Mouse (Mus musculus) cerebellum, adult 18-20 months (tissue): Measurements from ENCODE around the gene Rgs8.

Experiments
- DNase-seq, 2 experiments: peaks; one replicate each; pipeline ENCODE4 v3.0.0; 2021

The Rgs8 gene

GRCm38 (mm10) chr1:153708626-153709025 lies 55.8 kb downstream of the Rgs8 start:
- no peak for DNase-seq

DNA sequence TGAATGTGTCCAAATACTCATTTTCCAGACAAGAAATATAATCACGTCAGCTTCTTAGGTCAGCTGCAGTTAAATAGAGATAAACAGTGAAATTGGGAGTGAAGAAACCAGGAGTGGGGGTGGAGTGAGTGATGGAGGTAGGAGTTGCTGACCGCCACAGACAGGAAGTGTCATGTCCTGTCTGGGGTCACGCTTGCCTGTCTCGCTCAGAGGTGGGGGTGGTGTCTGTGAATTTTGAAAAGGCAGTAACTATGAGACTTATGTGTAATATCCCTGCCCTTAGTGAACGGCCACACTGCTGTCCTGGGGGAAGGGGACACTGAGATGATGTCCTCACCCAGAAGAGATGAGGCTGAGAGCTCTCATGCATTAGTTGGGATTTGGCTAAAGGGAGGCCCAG lies 56.6 kb downstream of the Rgs8 start:
- DNase-seq = no peak

DNA sequence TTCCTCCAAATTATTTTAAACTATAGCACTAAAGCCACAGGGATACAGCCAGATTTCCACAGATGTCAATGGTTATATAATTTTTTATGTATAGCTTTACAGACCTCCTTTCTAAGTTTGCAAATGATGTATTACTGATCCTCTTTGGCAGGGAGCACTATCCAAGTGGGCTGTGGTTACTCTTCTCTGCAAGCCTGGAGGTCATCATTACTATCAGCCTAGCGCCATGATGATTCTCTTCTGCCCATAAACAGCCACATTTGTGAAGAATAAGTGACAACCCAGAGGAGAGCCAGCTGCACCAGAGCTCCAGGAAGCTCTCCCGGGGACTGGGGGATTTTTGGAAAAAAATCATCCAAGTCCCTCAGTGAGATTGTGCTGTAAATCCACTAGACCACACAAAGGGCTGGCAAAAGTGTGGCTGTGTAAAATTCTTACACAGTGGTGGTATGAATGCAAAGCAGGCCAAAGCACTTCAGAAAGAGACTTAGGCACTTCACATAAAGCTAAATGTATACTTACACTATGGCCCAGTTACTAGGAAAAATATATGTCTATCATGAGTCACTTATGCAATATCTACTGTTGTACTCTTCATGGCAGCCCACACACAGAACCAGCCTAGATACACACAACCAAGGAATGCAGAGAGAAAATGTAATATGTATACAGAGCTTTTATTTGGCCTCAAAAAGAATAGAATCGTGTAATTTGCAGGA lies 58.9 kb downstream of the Rgs8 start:
- DNase-seq = no peak

DNA sequence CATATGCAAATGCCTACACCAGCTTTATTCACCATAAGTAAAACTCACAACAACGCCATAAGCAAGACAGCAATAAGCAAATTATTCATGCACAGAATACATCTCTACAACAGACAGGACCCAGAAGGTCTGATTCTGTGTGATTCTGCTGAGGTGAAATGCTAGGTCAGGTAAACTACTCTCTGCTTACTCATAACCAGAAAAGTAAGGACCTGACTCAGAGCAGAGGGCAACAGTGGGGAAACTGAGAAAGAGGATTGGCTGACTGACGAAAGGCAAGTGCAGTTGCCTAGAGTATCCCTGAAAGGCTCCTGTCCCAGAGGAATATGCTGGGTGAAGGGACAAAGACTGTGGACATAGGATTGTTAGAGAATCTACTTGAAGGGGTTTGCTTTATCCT lies 59.8 kb downstream of the Rgs8 start:
- no peak for DNase-seq

GRCm38 (mm10) chr1:153717990-153718389 lies 65.2 kb downstream of the Rgs8 start:
- DNase-seq = no peak

- no peak for DNase-seq
Measured at GRCm38 (mm10) chr1:153720935-153721334, 68.1 kb downstream of the Rgs8 start.

GRCm38 (mm10) chr1:153721565-153722310 lies 68.9 kb downstream of the Rgs8 start:
- DNase-seq = no peak

- no peak for DNase-seq
Measured at GRCm38 (mm10) chr1:153723426-153723825, 70.6 kb downstream of the Rgs8 start.

DNA sequence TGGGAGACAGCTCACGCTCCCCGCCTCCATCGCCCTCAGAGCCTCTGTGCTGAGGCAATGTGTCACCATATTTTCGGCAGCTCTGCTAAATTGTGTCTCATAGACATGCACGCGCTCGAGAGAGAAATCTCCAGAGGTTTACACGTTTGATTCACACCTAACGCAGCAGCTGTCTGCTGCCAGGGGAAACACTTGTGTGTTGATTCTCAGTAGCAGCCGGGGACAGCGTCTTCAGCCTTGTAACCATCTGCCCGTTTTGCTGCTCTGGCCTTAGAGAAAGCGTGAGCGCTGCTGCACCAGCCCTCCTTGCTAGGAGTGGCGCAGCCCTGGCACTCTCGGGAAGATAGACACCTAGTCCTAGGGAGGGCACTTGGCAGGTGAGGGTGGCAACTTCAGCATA lies 73.8 kb downstream of the Rgs8 start:
- no peak for DNase-seq

DNA sequence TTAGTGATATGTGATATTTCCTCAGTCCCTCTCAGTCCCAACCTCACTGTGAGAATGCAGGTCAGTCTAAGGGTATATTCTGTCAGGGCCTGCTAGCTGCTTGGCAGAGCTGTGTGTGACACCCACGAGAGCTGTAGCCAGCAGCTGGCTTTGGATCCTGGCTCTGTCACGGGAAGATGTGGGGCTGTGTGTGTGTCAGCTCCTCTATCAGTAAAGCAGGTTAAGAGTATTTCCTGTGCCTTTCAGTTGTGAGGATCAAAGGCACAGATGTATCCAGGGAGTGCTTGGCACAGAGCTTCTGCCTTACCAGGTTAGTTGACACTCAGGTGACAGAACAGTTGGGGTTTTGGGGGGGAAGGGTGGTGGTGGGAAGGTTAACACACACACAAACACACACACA lies 77.0 kb downstream of the Rgs8 start:
- DNase-seq = no peak

DNA sequence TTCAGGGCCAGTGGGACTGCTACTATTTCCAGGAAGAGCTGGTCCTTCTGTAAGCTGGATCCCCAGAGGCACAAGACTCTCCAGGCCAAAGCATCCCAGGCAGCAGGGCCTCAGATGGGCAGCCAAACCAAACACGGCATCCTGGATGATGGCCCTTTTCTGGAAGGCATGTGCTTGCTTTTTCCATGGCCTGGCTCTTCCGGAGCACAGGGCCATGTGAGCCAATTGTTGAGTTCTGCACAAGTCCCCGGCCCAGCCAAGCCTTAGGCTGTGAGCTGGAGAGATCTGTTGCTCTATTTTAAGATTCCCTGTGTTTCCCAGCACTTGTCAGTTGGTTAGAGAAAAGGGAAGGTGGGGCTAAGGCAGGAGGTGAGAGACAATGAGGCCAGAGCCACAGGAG lies 77.8 kb downstream of the Rgs8 start:
- DNase-seq = peak in 1 of 2 experiments; percentile 33

DNA sequence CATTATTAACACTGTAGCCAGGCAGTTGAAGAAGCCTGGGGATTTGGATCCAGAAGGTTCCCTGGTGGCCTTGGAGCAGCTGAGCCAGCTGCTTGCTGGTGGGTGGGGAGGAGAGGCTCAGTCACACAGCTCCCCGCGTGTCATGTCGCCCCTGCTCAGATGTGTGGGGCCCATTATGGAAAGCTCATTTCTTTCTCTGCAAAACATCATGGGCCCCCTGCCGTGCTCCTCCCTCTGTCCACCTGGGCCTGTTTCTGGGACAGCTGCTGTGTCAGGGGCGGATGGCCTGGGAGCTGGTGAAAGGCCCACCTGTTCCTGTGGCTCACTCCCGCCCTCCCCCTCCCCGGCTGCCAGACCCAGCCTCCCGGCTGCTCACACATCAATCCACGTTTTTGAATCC lies 80.4 kb downstream of the Rgs8 start:
- DNase-seq = peak in 1 of 2 experiments; percentile 37

- DNase-seq = no peak
Measured at GRCm38 (mm10) chr1:153734866-153735265, 82.0 kb downstream of the Rgs8 start.

- no peak for DNase-seq
Measured at GRCm38 (mm10) chr1:153736096-153736495, 83.3 kb downstream of the Rgs8 start.

DNA sequence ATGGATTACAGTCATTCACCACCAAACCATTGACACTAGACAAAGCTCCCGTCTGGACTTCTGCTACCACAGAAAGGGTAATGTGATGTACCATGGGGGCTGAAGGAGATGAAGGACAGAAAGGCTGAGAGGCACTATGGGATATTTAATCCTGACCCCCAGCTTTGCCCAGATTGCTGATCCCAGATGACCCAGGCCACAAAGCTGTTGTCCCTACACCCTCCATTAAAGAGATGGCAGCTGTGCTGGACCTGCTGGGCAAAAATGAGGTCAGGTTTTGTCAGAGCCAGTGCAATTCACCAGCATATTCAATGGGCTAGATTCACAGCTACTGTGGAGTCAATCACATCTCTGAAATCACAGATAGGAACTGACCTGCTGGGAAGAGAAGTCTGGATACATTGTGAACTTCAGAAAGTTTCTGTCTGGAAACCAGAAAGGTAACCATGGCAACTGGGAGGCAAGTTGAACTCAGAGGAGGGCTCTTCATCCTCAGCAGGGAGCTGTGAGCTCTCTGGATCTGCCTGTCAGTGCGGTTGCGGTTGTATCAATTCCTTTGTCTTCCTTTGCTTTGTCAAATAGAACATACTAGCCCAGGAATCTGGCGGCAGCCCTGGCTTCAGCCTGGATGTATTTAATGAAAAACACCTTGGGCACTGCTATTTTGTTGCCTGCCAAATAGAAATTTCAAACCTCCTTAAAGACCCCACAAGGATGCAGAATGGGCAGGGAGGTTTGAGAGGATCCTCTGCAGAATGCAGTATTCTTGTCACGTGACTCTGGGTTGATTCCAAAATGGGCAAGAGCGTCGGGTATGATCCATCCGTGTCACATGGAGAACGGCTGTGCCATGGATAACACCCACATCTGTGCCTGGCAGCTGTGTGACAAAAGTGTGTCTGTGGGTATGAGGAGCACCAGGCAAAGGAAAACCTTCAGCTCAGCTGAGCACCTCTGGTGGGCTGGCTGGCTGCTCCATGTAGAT lies 84.6 kb downstream of the Rgs8 start:
- DNase-seq = no peak

DNA sequence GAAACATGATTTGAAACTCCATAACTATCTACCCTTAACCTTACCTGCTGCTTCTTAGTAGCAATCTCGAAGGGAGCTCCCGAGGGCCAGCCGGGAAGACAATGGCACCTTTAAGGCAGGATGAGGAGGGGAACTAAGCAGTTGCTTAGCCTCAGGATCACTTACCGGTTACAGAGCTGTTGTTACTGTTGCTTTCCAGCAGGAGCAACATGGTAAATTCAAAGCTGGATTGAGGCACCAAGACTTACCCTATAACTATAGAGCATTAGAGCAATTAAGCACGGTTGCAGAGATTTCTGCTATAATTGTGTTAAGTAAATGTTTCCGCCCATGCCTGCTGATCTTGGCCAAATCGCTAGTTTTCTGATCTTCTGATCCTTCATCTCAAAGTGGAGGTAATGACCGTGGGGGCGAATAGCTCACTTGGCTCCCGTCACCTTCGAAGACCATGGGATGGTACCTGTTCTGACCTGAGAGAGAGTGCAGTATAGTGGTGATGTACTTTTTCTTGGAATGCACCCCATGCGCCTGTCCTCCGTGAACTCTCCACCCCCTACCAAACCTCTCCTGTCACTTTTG lies 86.7 kb downstream of the Rgs8 start:
- DNase-seq = no peak

DNA sequence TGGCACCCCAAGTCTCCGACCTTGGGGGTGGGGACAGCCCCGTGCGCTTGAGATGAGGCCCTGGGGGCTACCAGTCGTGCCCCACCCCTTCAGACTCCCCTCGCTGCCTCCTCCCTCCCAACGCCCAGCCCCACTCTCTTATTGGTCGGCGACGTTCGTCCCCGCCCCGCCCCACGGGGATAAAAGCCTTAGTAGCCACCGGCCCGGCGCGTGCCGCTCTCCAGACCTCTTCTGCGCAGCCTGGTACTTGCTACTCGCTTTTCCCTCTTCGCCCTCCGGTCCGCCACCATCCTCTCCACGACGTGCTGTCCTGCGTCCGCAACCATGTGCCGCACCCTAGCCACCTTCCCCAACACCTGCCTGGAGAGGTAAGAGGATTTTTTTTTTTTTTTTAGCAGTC lies 87.3 kb downstream of the Rgs8 start, which contains the start of gene Rgs16:
TSS of gene Rgs16 (plus strand) at position 205 of the 400 bp plus-strand sequence.
- DNase-seq = peak; percentile 90 to 92

GRCm38 (mm10) chr1:153740775-153741400 lies 88.1 kb downstream of the Rgs8 start:
- DNase-seq = peak in 1 of 2 experiments; percentile 40

- DNase-seq = peak in 1 of 2 experiments; percentile 31
Measured at GRCm38 (mm10) chr1:153741551-153742316, 88.9 kb downstream of the Rgs8 start.

DNA sequence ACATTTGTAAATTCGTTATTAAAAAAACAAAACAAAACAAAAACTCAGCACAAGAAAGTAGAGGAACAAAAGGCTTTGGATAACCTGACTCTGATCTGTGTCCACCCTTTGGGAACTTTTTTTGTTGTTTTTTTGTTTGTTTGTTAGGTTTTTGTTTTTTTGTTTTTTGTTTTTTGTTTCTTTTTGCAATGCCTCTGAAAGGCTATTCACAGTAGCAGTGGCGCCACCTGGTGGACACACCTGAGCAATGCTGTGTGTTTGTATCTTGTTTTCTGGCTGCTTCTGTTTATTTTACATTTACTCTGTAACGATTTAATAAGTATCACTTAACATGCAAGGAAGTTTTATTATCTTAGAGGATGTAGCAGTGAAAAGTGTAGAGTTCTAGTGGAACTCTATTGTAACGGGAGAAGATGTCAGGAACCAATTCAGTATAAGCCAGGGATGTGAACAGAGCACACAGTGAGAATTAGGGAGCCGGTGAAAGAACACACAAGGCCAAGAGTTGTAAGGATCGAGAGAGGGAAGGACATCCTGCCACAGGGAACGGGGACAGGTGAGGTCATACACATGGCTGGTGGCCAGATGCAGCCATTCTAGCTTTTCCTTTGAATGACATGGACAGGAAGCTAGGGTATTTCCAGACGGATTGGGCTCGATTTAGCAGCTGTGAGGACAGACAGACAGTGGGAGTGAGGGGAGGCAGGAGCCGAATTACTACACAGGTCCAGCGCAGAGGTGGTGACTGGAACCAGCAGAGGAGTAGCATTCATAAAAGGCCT lies 89.7 kb downstream of the Rgs8 start:
- DNase-seq = peak; percentile 81 to 90
